Mouse (Mus musculus) CD8-positive naive resting alpha-beta T cell, adult 2 months (primary cell): Measurements from ENCODE around the gene Golga5.
"Not testable (repeated sequence)": the region's sequence is repeated elsewhere in the genome, so short reads cannot be mapped to it uniquely, and the experiment has no call there.

Experiments
- DNase-seq, 2 experiments: peaks; one replicate each; pipeline ENCODE4 v3.0.0; 2022; ENCODE audit warnings: low read depth in 2 of 2, low spot score in 2 of 2

Gene Golga5

GRCm38 (mm10) chr12:102445436-102445835, 23.5 kb upstream of the Golga5 start:
- DNase-seq: no peak

- DNase-seq: no peak
Observed at GRCm38 (mm10) chr12:102450437-102450836, 18.5 kb upstream of the Golga5 start.

- DNase-seq: no peak
Observed at GRCm38 (mm10) chr12:102451126-102451851, 17.6 kb upstream of the Golga5 start.

GRCm38 (mm10) chr12:102453581-102453980, 15.4 kb upstream of the Golga5 start:
- DNase-seq: no peak

GRCm38 (mm10) chr12:102456467-102457193, 12.3 kb upstream of the Golga5 start:
- no peak for DNase-seq

- no peak for DNase-seq
Observed at GRCm38 (mm10) chr12:102460014-102460413, 8.9 kb upstream of the Golga5 start.

GRCm38 (mm10) chr12:102461177-102461576, 7.8 kb upstream of the Golga5 start:
- peak in 1 of 2 experiments; percentile 33 for DNase-seq

GRCm38 (mm10) chr12:102464650-102465049, 4.3 kb upstream of the Golga5 start:
- no peak for DNase-seq

GRCm38 (mm10) chr12:102468136-102468535, 799 bp upstream of the Golga5 start:
- no peak for DNase-seq

- DNase-seq: no peak
Observed at GRCm38 (mm10) chr12:102474411-102474810, 5.5 kb downstream of the Golga5 start.

- DNase-seq: no peak
Observed at GRCm38 (mm10) chr12:102480481-102480880, 11.5 kb downstream of the Golga5 start.

- no peak for DNase-seq
Observed at GRCm38 (mm10) chr12:102484946-102485345, 16.0 kb downstream of the Golga5 start.

GRCm38 (mm10) chr12:102491911-102492310, 23.0 kb downstream of the Golga5 start:
- no peak for DNase-seq

GRCm38 (mm10) chr12:102495754-102496153, 26.8 kb downstream of the Golga5 start:
- DNase-seq: not testable (repeated sequence)

- no peak for DNase-seq
Observed at GRCm38 (mm10) chr12:102497905-102498304, 29.0 kb downstream of the Golga5 start.

GRCm38 (mm10) chr12:102498726-102499125, 29.8 kb downstream of the Golga5 start:
- no peak for DNase-seq

GRCm38 (mm10) chr12:102499210-102499609, 30.3 kb downstream of the Golga5 start:
- DNase-seq: no peak

GRCm38 (mm10) chr12:102499723-102500122, 30.8 kb downstream of the Golga5 start:
- DNase-seq: no peak

GRCm38 (mm10) chr12:102501038-102501437, 32.1 kb downstream of the Golga5 start:
- DNase-seq: no peak

GRCm38 (mm10) chr12:102501848-102502595, 33.1 kb downstream of the Golga5 start:
- DNase-seq: no peak

- no peak for DNase-seq
Observed at GRCm38 (mm10) chr12:102505131-102505713, 36.3 kb downstream of the Golga5 start.
